Mouse (Mus musculus): ENCODE data around the gene Pom121. TPM values are rescaled to one million over a fixed set of nuclear protein-coding genes. Genes with fewer than 3 reads are reported as not detected.

Pom121 gene
- polyA plus RNA-seq, 2 experiments, result 5.4 to 7.6 TPM

- H3K36me3 ChIP-seq (replicated peaks; ENCODE audit: control insufficient read depth, insufficient read depth, low read depth), result no peaks in the 10 kb centered on the region
- no peak overlapping the region for H3K27ac ChIP-seq
- TF ChIP-seq EP300 (IDR thresholded peaks at IDR 0.05; ENCODE audit: low read depth), result no peak
- no peak for TF ChIP-seq CTCF (IDR thresholded peaks at IDR 0.05; ENCODE audit: low read depth)
- H3K9me3 ChIP-seq (ENCODE audit: control insufficient read depth, low read length), result no peaks in the 10 kb centered on the region
- no peak overlapping the region for H3K9ac ChIP-seq (replicated peaks)
- no peak overlapping the region for H3K4me3 ChIP-seq (ENCODE audit: insufficient read depth in 1 of 2, low read depth in 2 of 2, low read length in 2 of 2)
- no peaks in the 10 kb centered on the region for H3K27me3 ChIP-seq (ENCODE audit: control insufficient read depth, insufficient read depth, low read length)
- 5% methylated on average over 1 of the region's 1 CpGs for WGBS (ENCODE audit: insufficient replicate concordance)
- DNase-seq (ENCODE audit: low read depth in 3 of 3, low spot score in 3 of 3), result no peak
- H3K4me2 ChIP-seq (ENCODE audit: low read depth), result no peak overlapping the region
- 0 out of 4 replicates have a peak, but pooled peaks cover 0 to 2% of the 10 kb centered on the region in 2 experiments for H3K4me1 ChIP-seq (replicated peaks; ENCODE audit: control insufficient read depth in 2 of 2, insufficient read depth in 2 of 2, low read length in 1 of 2)
- ATAC-seq (ENCODE audit: insufficient read depth), result no peak
These were observed 47.9 kb downstream of the Pom121 start for GRCm38 (mm10) chr5:135346430-135346829.

DNA sequence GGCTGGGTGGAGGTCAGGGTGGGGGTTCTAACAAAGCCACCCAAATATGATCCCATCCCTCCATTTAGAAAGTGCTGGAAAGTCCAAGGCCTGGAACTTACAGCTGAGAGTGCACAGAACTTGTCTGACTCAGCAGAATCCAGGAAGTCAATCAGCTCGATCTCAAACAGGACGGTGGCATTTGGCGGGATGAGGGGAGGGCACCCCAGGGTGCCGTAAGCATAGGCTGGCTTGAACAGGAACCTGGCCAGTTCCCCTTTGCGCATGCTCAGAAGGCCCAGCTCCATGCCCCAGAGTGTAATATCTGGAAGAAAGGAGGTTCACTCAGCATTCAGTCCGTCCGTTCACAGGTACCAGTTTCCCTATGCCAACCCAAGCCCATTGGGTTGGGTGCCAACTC lies 48.4 kb downstream of the Pom121 start:
- Histone ChIP-seq H3K36me3 (replicated peaks; ENCODE audit: control insufficient read depth, insufficient read depth, low read depth) (no peaks in the 10 kb centered on the region), H3K9ac (replicated peaks) (no peak overlapping the region), H3K4me1 (replicated peaks; ENCODE audit: control insufficient read depth in 2 of 2, insufficient read depth in 2 of 2, low read length in 1 of 2) (0 out of 4 replicates have a peak, but pooled peaks cover 0 to 2% of the 10 kb centered on the region in 2 experiments), H3K27me3 (ENCODE audit: control insufficient read depth, insufficient read depth, low read length) (no peaks in the 10 kb centered on the region), H3K4me3 (ENCODE audit: insufficient read depth in 1 of 2, low read depth in 2 of 2, low read length in 2 of 2) (no peak overlapping the region), H3K9me3 (ENCODE audit: control insufficient read depth, low read length) (no peaks in the 10 kb centered on the region), H3K27ac (no peak overlapping the region), H3K4me2 (ENCODE audit: low read depth) (no peak overlapping the region)
- 50% methylated on average over 7 of the region's 7 CpGs for WGBS (ENCODE audit: insufficient replicate concordance)
- DNase-seq (ENCODE audit: low read depth in 3 of 3, low spot score in 3 of 3), result no peak
- TF ChIP-seq EP300 (IDR thresholded peaks at IDR 0.05; ENCODE audit: low read depth), result no peak
- no peak for TF ChIP-seq CTCF (IDR thresholded peaks at IDR 0.05; ENCODE audit: low read depth)
- no peak for ATAC-seq (ENCODE audit: insufficient read depth)

DNA sequence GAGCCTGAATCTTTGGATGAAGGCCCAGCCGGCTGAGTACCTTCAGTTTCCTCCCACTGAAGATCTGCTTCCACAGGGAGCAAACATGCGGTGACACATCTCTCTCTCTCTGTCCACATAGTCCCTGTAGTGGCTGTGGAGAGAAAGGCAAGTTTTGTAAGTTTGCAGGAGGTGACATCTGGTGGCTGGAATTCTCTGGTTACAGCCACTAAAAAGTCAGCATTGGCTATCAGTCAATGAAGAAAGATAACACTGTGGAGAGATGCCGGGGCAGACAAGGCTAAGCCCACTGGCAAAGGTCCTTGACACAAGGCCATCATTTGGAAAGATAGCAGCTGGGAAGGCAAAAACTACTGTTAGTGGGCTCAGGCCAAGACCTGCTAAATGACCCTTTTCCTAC lies 56.8 kb downstream of the Pom121 start:
- Histone ChIP-seq H3K27me3 (ENCODE audit: control insufficient read depth, insufficient read depth, low read length) (no peaks in the 10 kb centered on the region), H3K4me2 (ENCODE audit: low read depth) (no peak overlapping the region), H3K27ac (no peak overlapping the region), H3K9me3 (ENCODE audit: control insufficient read depth, low read length) (no peaks in the 10 kb centered on the region), H3K4me1 (replicated peaks; ENCODE audit: control insufficient read depth in 2 of 2, insufficient read depth in 2 of 2, low read length in 1 of 2) (no peaks in the 10 kb centered on the region), H3K36me3 (replicated peaks; ENCODE audit: control insufficient read depth, insufficient read depth, low read depth) (no peaks in the 10 kb centered on the region), H3K9ac (replicated peaks) (no peak overlapping the region), H3K4me3 (ENCODE audit: insufficient read depth in 1 of 2, low read depth in 2 of 2, low read length in 2 of 2) (no peak overlapping the region)
- TF ChIP-seq CTCF (IDR thresholded peaks at IDR 0.05; ENCODE audit: low read depth) (no peak), EP300 (IDR thresholded peaks at IDR 0.05; ENCODE audit: low read depth) (no peak)
- DNase-seq (ENCODE audit: low read depth in 3 of 3, low spot score in 3 of 3) (no peak), ATAC-seq (ENCODE audit: insufficient read depth) (no peak)
- 57% methylated on average over 3 of the region's 3 CpGs for WGBS (ENCODE audit: insufficient replicate concordance)

DNA sequence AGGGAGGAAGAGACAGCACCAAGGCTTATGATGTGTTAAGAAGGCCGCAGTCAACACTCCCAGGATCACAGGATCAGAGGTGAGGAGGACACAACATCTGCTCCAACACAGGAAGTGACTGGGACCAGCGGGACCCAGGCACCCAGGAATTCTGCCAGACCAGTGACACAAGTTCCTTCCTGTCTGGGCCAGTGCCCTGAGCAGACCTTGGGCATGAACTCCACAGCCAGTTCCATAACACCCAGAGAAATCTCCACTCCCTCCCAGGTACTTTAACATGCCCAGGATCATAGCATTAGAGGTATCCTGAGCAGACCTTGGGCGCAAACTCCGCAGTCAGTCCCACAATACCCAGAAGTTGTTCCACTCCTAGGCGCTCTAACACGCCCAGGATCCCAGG lies 63.2 kb downstream of the Pom121 start:
- Histone ChIP-seq H3K9ac (replicated peaks) (no peak overlapping the region), H3K27ac (no peak overlapping the region), H3K36me3 (replicated peaks; ENCODE audit: control insufficient read depth, insufficient read depth, low read depth) (no peaks in the 10 kb centered on the region), H3K4me1 (replicated peaks; ENCODE audit: control insufficient read depth in 2 of 2, insufficient read depth in 2 of 2, low read length in 1 of 2) (no peaks in the 10 kb centered on the region), H3K9me3 (ENCODE audit: control insufficient read depth, low read length) (no peaks in the 10 kb centered on the region), H3K4me3 (ENCODE audit: insufficient read depth in 1 of 2, low read depth in 2 of 2, low read length in 2 of 2) (no peak overlapping the region), H3K27me3 (ENCODE audit: control insufficient read depth, insufficient read depth, low read length) (no peaks in the 10 kb centered on the region), H3K4me2 (ENCODE audit: low read depth) (no peak overlapping the region)
- WGBS (ENCODE audit: insufficient replicate concordance), result 58% methylated on average over 6 of the region's 6 CpGs
- no peak for TF ChIP-seq EP300 (IDR thresholded peaks at IDR 0.05; ENCODE audit: low read depth)
- DNase-seq (ENCODE audit: low read depth in 3 of 3, low spot score in 3 of 3) (no peak), ATAC-seq (ENCODE audit: insufficient read depth) (no peak)

GRCm38 (mm10) chr5:135330201-135330600 lies 64.1 kb downstream of the Pom121 start:
- DNase-seq (ENCODE audit: low read depth in 3 of 3, low spot score in 3 of 3), result no peak
- Histone ChIP-seq H3K4me2 (ENCODE audit: low read depth) (no peak overlapping the region), H3K4me3 (ENCODE audit: insufficient read depth in 1 of 2, low read depth in 2 of 2, low read length in 2 of 2) (no peak overlapping the region), H3K27me3 (ENCODE audit: control insufficient read depth, insufficient read depth, low read length) (no peaks in the 10 kb centered on the region), H3K36me3 (replicated peaks; ENCODE audit: control insufficient read depth, insufficient read depth, low read depth) (no peaks in the 10 kb centered on the region), H3K9me3 (ENCODE audit: control insufficient read depth, low read length) (no peaks in the 10 kb centered on the region), H3K4me1 (replicated peaks; ENCODE audit: control insufficient read depth in 2 of 2, insufficient read depth in 2 of 2, low read length in 1 of 2) (no peaks in the 10 kb centered on the region), H3K27ac (no peak overlapping the region), H3K9ac (replicated peaks) (no peak overlapping the region)
- 63% methylated on average over 5 of the region's 5 CpGs for WGBS (ENCODE audit: insufficient replicate concordance)
- no peak for TF ChIP-seq EP300 (IDR thresholded peaks at IDR 0.05; ENCODE audit: low read depth)
- TF ChIP-seq CTCF (IDR thresholded peaks at IDR 0.05; ENCODE audit: low read depth), result no peak
- ATAC-seq (ENCODE audit: insufficient read depth), result no peak
